Mouse (Mus musculus): ENCODE measurements around the gene Acly.

The Acly gene

GRCm38 (mm10) chr11:100440691-100441522 lies 86.9 kb downstream of the Acly start:
- DNase-seq (ENCODE audit: low spot score) = peak; percentile 93

GRCm38 (mm10) chr11:100437901-100438300 lies 89.9 kb downstream of the Acly start:
- no peak for DNase-seq (ENCODE audit: low spot score)

- peak; percentile 51 for DNase-seq (ENCODE audit: low spot score)
Observed at GRCm38 (mm10) chr11:100435678-100436246, 92.0 kb downstream of the Acly start.

- no peak for DNase-seq (ENCODE audit: low spot score)
Observed at GRCm38 (mm10) chr11:100432002-100432401, 95.8 kb downstream of the Acly start.

- DNase-seq (ENCODE audit: low spot score) = no peak
Observed at GRCm38 (mm10) chr11:100430052-100430451, 97.7 kb downstream of the Acly start.

GRCm38 (mm10) chr11:100428612-100429199 lies 99.1 kb downstream of the Acly start:
- no peak for DNase-seq (ENCODE audit: low spot score)

- DNase-seq (ENCODE audit: low spot score) = no peak
Observed at GRCm38 (mm10) chr11:100426820-100427219, 101.0 kb downstream of the Acly start.
